Mouse (Mus musculus) CD4-positive, CD25-positive, alpha-beta regulatory T cell, adult 9 weeks (primary cell): ENCODE data around the gene Bcdin3d. TPM values are rescaled to one million over a fixed set of nuclear protein-coding genes. Genes with fewer than 3 reads are reported as not detected.

Source experiments
- polyA plus RNA-seq: library from polyadenylated mRNA; unstranded; fragments of 100-300 nt; shearing (Covaris generic); gene quantifications from one replicate; pipeline ENCODE4 v1.2.1, GENCODE M21; 2017

Bcdin3d gene
- polyA plus RNA-seq: 35.6 TPM

DNA sequence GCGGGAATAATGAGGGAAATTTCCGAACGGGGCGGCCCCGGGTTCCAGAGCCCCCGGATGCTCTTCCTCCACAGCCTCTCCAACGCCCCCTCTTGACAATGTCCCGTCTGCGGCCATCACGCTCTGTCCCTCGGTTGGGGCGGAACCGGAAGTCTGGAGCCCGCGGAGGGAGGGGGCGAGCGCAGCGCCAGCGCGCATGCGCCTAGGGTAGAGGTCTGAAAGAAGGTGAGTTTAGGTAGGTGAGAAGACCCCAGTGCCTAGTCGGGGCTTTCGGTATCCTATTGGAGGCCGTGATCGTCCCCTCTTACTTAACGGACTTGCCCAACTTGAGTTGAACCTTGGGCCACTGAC is at the start of gene Bcdin3d:
Gene Bcdin3d (minus strand): TSS at position 155 of the 351 bp plus-strand sequence.

DNA sequence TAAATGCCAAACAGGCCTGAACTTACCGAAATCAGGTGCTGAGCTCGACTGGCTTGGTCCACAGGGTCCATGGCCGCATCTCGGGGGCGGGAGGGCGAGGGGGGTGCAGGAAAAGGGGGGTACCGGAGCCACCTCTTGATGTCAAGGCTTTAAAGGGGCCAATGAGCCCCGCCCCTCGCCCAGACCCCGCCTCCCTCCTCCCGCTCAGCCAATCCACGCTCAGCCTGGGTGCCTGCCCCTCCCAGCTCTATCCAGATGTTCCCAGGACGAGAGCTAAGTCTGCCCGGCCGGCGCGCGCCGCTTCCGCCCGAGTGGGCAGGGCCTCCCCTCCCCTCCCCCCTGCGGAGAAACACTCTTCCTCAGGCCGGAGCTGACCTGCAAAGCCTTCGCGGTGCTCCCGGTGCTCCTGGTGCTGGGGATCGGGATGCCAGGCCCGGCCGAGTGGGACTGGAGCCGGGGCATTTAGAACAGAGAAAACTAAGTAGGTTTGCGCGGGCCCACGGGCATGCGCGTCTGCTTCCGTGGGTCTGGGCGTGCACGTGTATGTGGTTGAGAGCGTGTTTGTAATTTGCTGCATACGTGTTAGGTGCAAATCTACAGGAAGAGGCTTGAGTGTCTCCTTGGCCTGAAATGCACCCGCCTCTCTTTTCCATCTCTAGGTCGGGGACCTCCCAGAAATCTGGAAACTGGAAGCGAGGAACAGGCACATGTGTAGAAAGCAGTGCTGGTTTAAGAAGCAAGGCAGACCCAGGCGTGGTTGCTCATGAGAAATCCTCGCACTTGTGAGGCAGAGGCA is 16.7 kb downstream of the Bcdin3d start, which contains the start of gene Nckap5l:
Gene Nckap5l (minus strand): TSS at position 143 of the 796 bp plus-strand sequence.

Other genes with a start within 250 kb of the Bcdin3d start
- gene Kcnh3, start 249.9 kb downstream of the Bcdin3d start, polyA plus RNA-seq: 3.9 TPM
- 134 TPM for gene Mcrs1, start 222.8 kb downstream of the Bcdin3d start, polyA plus RNA-seq
- gene Prpf40b, start 179.6 kb downstream of the Bcdin3d start, polyA plus RNA-seq: 15.9 TPM
- gene Fam186b, start 178.8 kb downstream of the Bcdin3d start, polyA plus RNA-seq: 0.65 TPM
- gene Fmnl3, start 104.2 kb downstream of the Bcdin3d start, polyA plus RNA-seq: 22.3 TPM
- gene Tmbim6, start 81.8 kb downstream of the Bcdin3d start, polyA plus RNA-seq: 203 TPM
- gene Nckap5l, start 17.0 kb downstream of the Bcdin3d start, polyA plus RNA-seq: 17.8 TPM
- gene Faim2, start 53.4 kb upstream of the Bcdin3d start, polyA plus RNA-seq: 0.16 TPM
- gene Aqp2, start 104.3 kb upstream of the Bcdin3d start, polyA plus RNA-seq: not detected
- gene Aqp5, start 116.1 kb upstream of the Bcdin3d start, polyA plus RNA-seq: not detected
- not detected for gene Aqp6, start 126.7 kb upstream of the Bcdin3d start, polyA plus RNA-seq
- 22.3 TPM for gene Racgap1, start 176.9 kb upstream of the Bcdin3d start, polyA plus RNA-seq
- 0.10 TPM for gene Asic1, start 195.6 kb upstream of the Bcdin3d start, polyA plus RNA-seq
- gene Smarcd1, start 227.4 kb upstream of the Bcdin3d start, polyA plus RNA-seq: 12.0 TPM
- gene Gm17349, start 230.8 kb upstream of the Bcdin3d start, polyA plus RNA-seq: not detected
- 0.16 TPM for gene Gpd1, start 242.8 kb upstream of the Bcdin3d start, polyA plus RNA-seq